Comparison of ENCODE assay signal across 12 mouse cellular contexts in genomic region chr6:63862628-63863027, GRCm38 (mm10).
DNase-seq lines count a peak whose midpoint lies in the region; ATAC-seq lines count a peak whose summit lies in the region.
"Had no signal": no experiment of that assay in that cellular context is flagged by ENCODE, and none has a peak within 500 bp of the region (broad histone marks: within the 10 kb centered on the region; RNA-seq: fewer than 3 reads in every experiment).

No protein-coding gene starts in this region.

- H3K4me3 ChIP-seq in midbrain, embryonic 15.5 days, result no peak overlapping the region
- H3K4me3 ChIP-seq in heart, embryonic 12.5 days, result no peak overlapping the region
- H3K4me3 ChIP-seq: heart, embryonic 13.5 days; limb, embryonic 10.5 days had no signal

- no peaks in the 10 kb centered on the region for H3K9me3 ChIP-seq in midbrain, embryonic 15.5 days
- H3K9me3 ChIP-seq in heart, embryonic 12.5 days (replicated peaks), result no peaks in the 10 kb centered on the region
- H3K9me3 ChIP-seq: heart, embryonic 13.5 days; limb, embryonic 10.5 days had no signal

- peak; percentile 19 for DNase-seq in embryo, embryonic 11 days
- DNase-seq in embryo, embryonic 10 days (ENCODE audit: low spot score), result no peak
- peak; percentile 9 for DNase-seq in right cerebral cortex, adult 18-20 months
- DNase-seq in right cerebral cortex, postnatal 14 days, result no peak
- DNase-seq in liver, result no peak
- DNase-seq in heart, adult 11 months, result no peak
- DNase-seq: lung, adult 2 months had no signal

- H3K27ac ChIP-seq in midbrain, embryonic 15.5 days, result no peak overlapping the region
- no peak overlapping the region for H3K27ac ChIP-seq in heart, embryonic 12.5 days (ENCODE audit: poor library complexity, severe bottlenecking)
- H3K27ac ChIP-seq: heart, embryonic 13.5 days; limb, embryonic 10.5 days had no signal

- H3K4me1 ChIP-seq in midbrain, embryonic 15.5 days, result peaks cover 7% of the 10 kb centered on the region
- no peaks in the 10 kb centered on the region for H3K4me1 ChIP-seq in heart, embryonic 12.5 days (replicated peaks)
- H3K4me1 ChIP-seq: heart, embryonic 13.5 days; limb, embryonic 10.5 days had no signal

- WGBS in midbrain, embryonic 15.5 days, result 9% methylated on average over 2 of the region's 2 CpGs
- WGBS in heart, embryonic 12.5 days, result 37% methylated on average over 2 of the region's 2 CpGs

- ATAC-seq in midbrain, embryonic 15.5 days (replicated peaks), result peak; percentile 82
- ATAC-seq in heart, embryonic 12.5 days (ENCODE audit: insufficient number of reproducible peaks, low FRiP score), result no peak
- ATAC-seq: activated CD4-positive, CD25-positive, alpha-beta regulatory T cell, adult 4 months had no signal

- no peaks in the 10 kb centered on the region for H3K36me3 ChIP-seq in midbrain, embryonic 15.5 days (replicated peaks)
- H3K36me3 ChIP-seq in heart, embryonic 12.5 days, result no peaks in the 10 kb centered on the region
- H3K36me3 ChIP-seq: heart, embryonic 13.5 days; limb, embryonic 10.5 days had no signal

- H3K27me3 ChIP-seq in midbrain, embryonic 15.5 days (replicated peaks), result no peaks in the 10 kb centered on the region
- H3K27me3 ChIP-seq in heart, embryonic 12.5 days (replicated peaks), result no peaks in the 10 kb centered on the region
- H3K27me3 ChIP-seq: heart, embryonic 13.5 days had no signal

- H3K9ac ChIP-seq in midbrain, embryonic 15.5 days, result no peak overlapping the region
- no peak overlapping the region for H3K9ac ChIP-seq in heart, embryonic 12.5 days
- H3K9ac ChIP-seq: heart, embryonic 13.5 days had no signal

- no peak overlapping the region for H3K4me2 ChIP-seq in midbrain, embryonic 15.5 days
- no peak overlapping the region for H3K4me2 ChIP-seq in heart, embryonic 12.5 days
- H3K4me2 ChIP-seq: heart, embryonic 13.5 days had no signal

Comparison
In these comparisons a context has a peak if more than half of its experiments do, and no peak if none do; other contexts are left out.
1. DNase-seq: peak in embryo, embryonic 11 days (single experiment) and right cerebral cortex, adult 18-20 months (single experiment); none in embryo, embryonic 10 days (single experiment), right cerebral cortex, postnatal 14 days (single experiment), liver (single experiment) and heart, adult 11 months (single experiment).